Mouse (Mus musculus): ENCODE measurements around the gene Glyat. TPM values are rescaled to one million over a fixed set of nuclear protein-coding genes. Genes with fewer than 3 reads are reported as not detected.

The Glyat gene
- polyA plus RNA-seq, 1 experiment from 2014 or later: not detected

DNA sequence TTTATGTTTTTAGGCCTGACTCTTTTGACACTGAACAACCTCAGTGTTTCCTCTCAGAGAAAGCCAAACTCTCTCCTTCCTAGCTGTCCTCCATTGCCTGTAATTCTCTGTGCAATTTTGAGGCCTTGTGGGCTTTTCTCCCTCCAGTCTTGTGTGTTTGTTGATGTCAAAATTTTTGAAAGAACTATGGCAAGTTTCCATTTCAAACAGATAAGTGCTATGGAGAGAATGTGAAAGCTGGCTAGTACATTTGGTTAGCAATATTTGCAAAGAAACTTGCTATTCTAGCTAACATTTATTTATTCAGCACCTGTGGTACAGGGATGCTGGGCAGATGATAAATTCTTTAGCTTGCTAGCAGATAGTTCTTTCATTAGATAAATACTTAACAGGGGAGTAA is 63.1 kb downstream of the Glyat start:
- Histone ChIP-seq H3K27me3 (replicated peaks) (no peaks in the 10 kb centered on the region), H3K4me1 (no peaks in the 10 kb centered on the region), H3K4me2 (replicated peaks) (no peak overlapping the region), H3K36me3 (no peaks in the 10 kb centered on the region), H3K9me3 (no peaks in the 10 kb centered on the region), H3K27ac (no peak overlapping the region), H3K4me3 (no peak overlapping the region), H3K9ac (no peak overlapping the region)
- no peak for ATAC-seq (ENCODE audit: low FRiP score, low read depth)

Other genes starting within 250 kb of the Glyat start
- gene Olfr1440, start 246.0 kb upstream of the Glyat start, polyA plus RNA-seq (2016; fragmentation: Nextera tagmentation; extraction: Ambion mirVana): not detected in 2 replicates
- gene Olfr1441, start 215.9 kb upstream of the Glyat start, polyA plus RNA-seq (2016; fragmentation: Nextera tagmentation; extraction: Ambion mirVana): not detected in 2 replicates
- not detected in 2 replicates for gene Pfpl, start 205.4 kb upstream of the Glyat start, polyA plus RNA-seq (2016; fragmentation: Nextera tagmentation; extraction: Ambion mirVana)
- 0.76 and 1.1 TPM in 2 replicates for gene Mpeg1, start 172.5 kb upstream of the Glyat start, polyA plus RNA-seq (2016; fragmentation: Nextera tagmentation; extraction: Ambion mirVana)
- 58.4 and 63.3 TPM in 2 replicates for gene Dtx4, start 131.9 kb upstream of the Glyat start, polyA plus RNA-seq (2016; fragmentation: Nextera tagmentation; extraction: Ambion mirVana)
- gene Fam111a, start 87.6 kb upstream of the Glyat start, polyA plus RNA-seq (2016; fragmentation: Nextera tagmentation; extraction: Ambion mirVana): 13.3 and 15.7 TPM in 2 replicates
- gene Gm4952, start 33.3 kb upstream of the Glyat start, polyA plus RNA-seq (2016; fragmentation: Nextera tagmentation; extraction: Ambion mirVana): not detected in 2 replicates
- gene Olfr1442, start 37.1 kb downstream of the Glyat start, polyA plus RNA-seq (2016; fragmentation: Nextera tagmentation; extraction: Ambion mirVana): not detected in 2 replicates
- gene Olfr1443, start 44.8 kb downstream of the Glyat start, polyA plus RNA-seq (2016; fragmentation: Nextera tagmentation; extraction: Ambion mirVana): not detected in 2 replicates
- not detected in 2 replicates for gene Keg1, start 62.5 kb downstream of the Glyat start, polyA plus RNA-seq (2016; fragmentation: Nextera tagmentation; extraction: Ambion mirVana)
- gene Cntf, start 132.3 kb downstream of the Glyat start, polyA plus RNA-seq (2016; fragmentation: Nextera tagmentation; extraction: Ambion mirVana): 1.5 and 1.6 TPM in 2 replicates
- gene Zfp91, start 162.8 kb downstream of the Glyat start, polyA plus RNA-seq (2016; fragmentation: Nextera tagmentation; extraction: Ambion mirVana): 19.3 and 19.9 TPM in 2 replicates
- 1.3 and 1.4 TPM in 2 replicates for gene Lpxn, start 162.9 kb downstream of the Glyat start, polyA plus RNA-seq (2016; fragmentation: Nextera tagmentation; extraction: Ambion mirVana)
- gene Gm5244, start 213.4 kb downstream of the Glyat start, polyA plus RNA-seq (2016; fragmentation: Nextera tagmentation; extraction: Ambion mirVana): not detected in 2 replicates
- not detected in 2 replicates for gene Olfr1444, start 224.0 kb downstream of the Glyat start, polyA plus RNA-seq (2016; fragmentation: Nextera tagmentation; extraction: Ambion mirVana)

Measured in neural tube, embryonic 12.5 days (tissue).